12 mouse cellular contexts compared by ENCODE assay signal in the genomic region with DNA sequence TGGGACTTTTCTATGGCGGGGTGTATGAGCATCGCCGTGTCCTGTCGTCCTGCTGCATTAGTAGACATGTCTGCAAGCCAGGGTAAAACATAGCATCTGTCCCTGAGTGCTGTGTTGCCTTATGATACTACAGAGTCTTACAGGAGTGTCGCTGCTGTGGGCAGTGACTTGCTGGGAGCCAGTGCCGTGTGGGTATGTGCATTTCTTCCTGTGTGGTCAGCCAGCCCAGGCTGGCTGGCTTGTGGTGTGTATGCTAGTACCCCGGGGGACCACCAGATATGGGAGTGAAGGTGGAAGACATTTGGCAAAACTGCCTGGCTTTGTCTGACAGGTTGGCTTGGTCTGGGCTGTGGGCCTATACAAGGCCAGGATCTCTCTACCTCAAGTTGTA. TPM values are rescaled to one million over a fixed set of nuclear protein-coding genes. Genes with fewer than 3 reads are reported as not detected.
DNase-seq lines count a peak whose midpoint lies in the region; ATAC-seq and TF ChIP-seq lines count a peak whose summit lies in the region.
"Had no signal": no experiment of that assay in that cellular context is flagged by ENCODE, and none has a peak within 500 bp of the region (broad histone marks: within the 10 kb centered on the region; RNA-seq: fewer than 3 reads in every experiment).

No protein-coding gene starts in this region.

- no peak for TF ChIP-seq POLR2A in kidney, adult 2 months (IDR thresholded peaks at IDR 0.05; ENCODE audit: low read depth, low read length)
- no peak for TF ChIP-seq POLR2A in ES-Bruce4 (IDR thresholded peaks at IDR 0.05; ENCODE audit: insufficient read depth, low read length)
- no peak for TF ChIP-seq POLR2A in myocyte (IDR thresholded peaks at IDR 0.05; ENCODE audit: insufficient read length, low read depth)

- DNase-seq in kidney, adult 2 months = no peak
- no peak for DNase-seq in right cerebral cortex, adult 2 months (ENCODE audit: low spot score in 2 of 2)
- DNase-seq in spleen, postnatal 14 days (ENCODE audit: low spot score in 2 of 2) = no peak
- DNase-seq in ovary, adult 18-20 months (ENCODE audit: low spot score) = no peak
- DNase-seq: cerebellum, adult 2 months; kidney, adult 8-10 months had no signal

- H3K4me2 ChIP-seq in kidney, embryonic 15.5 days = no peak overlapping the region
- H3K4me2 ChIP-seq in myocyte (ENCODE audit: low read depth) = peak overlapping the region; percentile 38
- H3K4me2 ChIP-seq: forebrain, embryonic 13.5 days had no signal

- TF ChIP-seq EP300 in ES-Bruce4 (IDR thresholded peaks at IDR 0.05; ENCODE audit: insufficient read depth, low read depth, low read length) = no peak

- no peak overlapping the region for H3ac ChIP-seq in myocyte (ENCODE audit: control insufficient read depth, insufficient read length)

- H3K4me3 ChIP-seq in kidney, adult 2 months (ENCODE audit: insufficient read depth, low read depth, low read length) = peak overlapping the region; percentile 36; the same call in 1 of the 2 replicates
- H3K4me3 ChIP-seq in kidney, embryonic 15.5 days (replicated peaks) = no peak overlapping the region
- H3K4me3 ChIP-seq in ES-Bruce4 (ENCODE audit: low read depth, low read length) = peak overlapping the region; percentile 55
- no peak overlapping the region for H3K4me3 ChIP-seq in myocyte
- H3K4me3 ChIP-seq: forebrain, embryonic 13.5 days had no signal

- no peak for TF ChIP-seq CTCF in kidney, adult 2 months (conservative IDR thresholded peaks at IDR 0.05; ENCODE audit: insufficient read depth, insufficient read length, low read depth, low read length)
- TF ChIP-seq CTCF in ES-Bruce4 (IDR thresholded peaks at IDR 0.05; ENCODE audit: low read depth, low read length) = no peak

- no peaks in the 10 kb centered on the region for H3K9me3 ChIP-seq in kidney, embryonic 15.5 days (replicated peaks)
- H3K9me3 ChIP-seq in ES-Bruce4 (replicated peaks; ENCODE audit: control insufficient read depth, insufficient read depth, low read length, poor library complexity, severe bottlenecking) = no peaks in the 10 kb centered on the region

- H3K27ac ChIP-seq in kidney, adult 2 months (ENCODE audit: insufficient read depth, low read depth, low read length) = no peak overlapping the region
- H3K27ac ChIP-seq in kidney, embryonic 15.5 days = no peak overlapping the region
- H3K27ac ChIP-seq in ES-Bruce4 (ENCODE audit: insufficient read depth, low read length) = peak overlapping the region; percentile 42
- H3K27ac ChIP-seq: forebrain, embryonic 13.5 days had no signal

- peaks cover 4% of the 10 kb centered on the region; the same call in 1 of the 2 replicates for H3K4me1 ChIP-seq in kidney, adult 2 months (ENCODE audit: control insufficient read depth, insufficient read depth, low read length)
- H3K4me1 ChIP-seq in kidney, embryonic 15.5 days = no peaks in the 10 kb centered on the region
- peaks cover 7% of the 10 kb centered on the region for H3K4me1 ChIP-seq in ES-Bruce4 (ENCODE audit: control insufficient read depth, insufficient read depth, low read length)
- H3K4me1 ChIP-seq: forebrain, embryonic 13.5 days had no signal

- H3K79me2 ChIP-seq in myocyte (ENCODE audit: control insufficient read depth, insufficient read depth) = no peaks in the 10 kb centered on the region

- no peak for ATAC-seq in kidney, embryonic 15.5 days (replicated peaks; ENCODE audit: low FRiP score)
- peak; percentile 39; the same call in 1 of the 2 replicates for ATAC-seq in granulocyte monocyte progenitor cell, adult 5-6 weeks (replicated peaks; ENCODE audit: poor library complexity, severe bottlenecking)
- ATAC-seq: forebrain, embryonic 13.5 days had no signal

- H3K36me3 ChIP-seq in kidney, adult 2 months (ENCODE audit: control insufficient read depth, insufficient read depth, low read length) = no peaks in the 10 kb centered on the region
- H3K36me3 ChIP-seq in kidney, embryonic 15.5 days = peaks cover 37% of the 10 kb centered on the region
- H3K36me3 ChIP-seq in ES-Bruce4 (ENCODE audit: control insufficient read depth, insufficient read depth, low read length, poor library complexity, severe bottlenecking) = peaks cover 6% of the 10 kb centered on the region; the same call in 1 of the 2 replicates
- H3K36me3 ChIP-seq in myocyte (ENCODE audit: control insufficient read depth, insufficient read depth) = peaks cover 4% of the 10 kb centered on the region

- H3K9ac ChIP-seq in kidney, embryonic 15.5 days = no peak overlapping the region
- peak overlapping the region; percentile 17; the same call in 1 of the 2 replicates for H3K9ac ChIP-seq in ES-Bruce4 (ENCODE audit: low read depth, poor library complexity, severe bottlenecking)
- H3K9ac ChIP-seq: forebrain, embryonic 13.5 days had no signal

- no peaks in the 10 kb centered on the region for H3K27me3 ChIP-seq in kidney, adult 2 months (replicated peaks; ENCODE audit: control insufficient read depth, insufficient read depth, low read length)
- peaks cover 7% of the 10 kb centered on the region; the same call in 1 of the 2 replicates for H3K27me3 ChIP-seq in kidney, embryonic 15.5 days
- H3K27me3 ChIP-seq in ES-Bruce4 (ENCODE audit: control insufficient read depth, insufficient read depth, low read length, poor library complexity, severe bottlenecking) = no peaks in the 10 kb centered on the region
- peaks cover 1% of the 10 kb centered on the region for H3K27me3 ChIP-seq in myocyte (ENCODE audit: control insufficient read depth, insufficient read depth, insufficient read length)

- 68% methylated on average over 7 of the region's 7 CpGs for WGBS in kidney, adult 2 months
- WGBS in kidney, embryonic 15.5 days = 70% methylated on average over 7 of the region's 7 CpGs

TF ChIP-seq in myocyte, 11 proteins besides CTCF, POLR2A, EP300 and RAD21:
- no peak for TF ChIP-seq SRF (IDR thresholded peaks at IDR 0.05; ENCODE audit: control insufficient read depth, insufficient read length, low read depth)
- no peak for TF ChIP-seq MYOG (IDR thresholded peaks at IDR 0.05; ENCODE audit: control insufficient read depth in 1 of 3, insufficient read depth in 1 of 3, insufficient read length in 2 of 3, low read depth in 2 of 3)
- TF ChIP-seq TCF3 (IDR thresholded peaks at IDR 0.05; ENCODE audit: insufficient read length, low read depth) = no peak
- no peak for TF ChIP-seq MAX (IDR thresholded peaks at IDR 0.05; ENCODE audit: low read depth)
- no peak for TF ChIP-seq USF1 (IDR thresholded peaks at IDR 0.05; ENCODE audit: low read depth)
- no peak for TF ChIP-seq REST (IDR thresholded peaks at IDR 0.05; ENCODE audit: insufficient read depth, insufficient read length)
- TF ChIP-seq POLR2AphosphoS2 (IDR thresholded peaks at IDR 0.05; ENCODE audit: insufficient read length, low read depth) = no peak
- TF ChIP-seq MYOD1 (IDR thresholded peaks at IDR 0.05; ENCODE audit: control insufficient read depth in 1 of 3, insufficient read length in 2 of 3, low read depth in 2 of 3) = no peak
- TF ChIP-seq E2F4 (IDR thresholded peaks at IDR 0.05; ENCODE audit: insufficient read depth) = no peak
- TF ChIP-seq CEBPB (IDR thresholded peaks at IDR 0.05; ENCODE audit: insufficient read depth, poor library complexity, severe bottlenecking) = no peak
- TF ChIP-seq TCF12 (IDR thresholded peaks at IDR 0.05; ENCODE audit: insufficient read depth, poor library complexity, severe bottlenecking) = no peak

RNA-seq across cellular contexts. Expression of a gene that starts 0.5 kb away (rescaled TPM):
- polyA plus RNA-seq in kidney, adult 2 months (2012; rRNA removed) = 5.9 TPM in 2 replicates
- polyA plus RNA-seq in kidney, embryonic 15.5 days (2015; fragmentation: Nextera tagmentation; extraction: Ambion mirVana) = 0.96 and 1.8 TPM in 2 replicates
- polyA plus RNA-seq in ES-Bruce4 (2011; ENCODE audit: insufficient read depth, insufficient read length, low read depth, missing spikeins) (12.6 and 15.2 TPM in 2 replicates), myocyte (2012; fragmentation: generic; extraction: Trizol) (3.4 TPM)
- 1.8 and 6.1 TPM in 2 replicates for total RNA-seq in granulocyte monocyte progenitor cell, adult 5-6 weeks (2014; fragmentation: Nextera tagmentation)
- total RNA-seq in granulocyte monocyte progenitor cell, adult 5-6 weeks (2017) = 2.2 and 2.6 TPM in 2 replicates

RNA-seq across cellular contexts. Expression of a gene that starts 15.2 kb away (rescaled TPM):
- polyA plus RNA-seq in kidney, adult 2 months (2012; rRNA removed) = 70.6 and 80.4 TPM in 2 replicates
- polyA plus RNA-seq in kidney, embryonic 15.5 days (2015; fragmentation: Nextera tagmentation; extraction: Ambion mirVana) = 77.3 and 85.7 TPM in 2 replicates
- polyA plus RNA-seq in ES-Bruce4 (2011; ENCODE audit: insufficient read depth, insufficient read length, low read depth, missing spikeins) = 28.5 and 32.4 TPM in 2 replicates
- total RNA-seq in granulocyte monocyte progenitor cell, adult 5-6 weeks (2014; fragmentation: Nextera tagmentation) = 52.0 and 54.1 TPM in 2 replicates
- 16.0 and 20.0 TPM in 2 replicates for total RNA-seq in granulocyte monocyte progenitor cell, adult 5-6 weeks (2017)
- 66.9 TPM for polyA plus RNA-seq in myocyte (2012; fragmentation: generic; extraction: Trizol)

RNA-seq across cellular contexts. Expression of a gene that starts 21.8 kb away (rescaled TPM):
- polyA plus RNA-seq in kidney, adult 2 months (2012; rRNA removed) = 3.8 and 4.3 TPM in 2 replicates
- polyA plus RNA-seq in kidney, embryonic 15.5 days (2015; fragmentation: Nextera tagmentation; extraction: Ambion mirVana) = 4.0 and 4.3 TPM in 2 replicates
- polyA plus RNA-seq in ES-Bruce4 (2011; ENCODE audit: insufficient read depth, insufficient read length, low read depth, missing spikeins) (3.8 TPM in 2 replicates), myocyte (2012; fragmentation: generic; extraction: Trizol) (4.6 TPM)
- 0.19 and 2.0 TPM in 2 replicates for total RNA-seq in granulocyte monocyte progenitor cell, adult 5-6 weeks (2014; fragmentation: Nextera tagmentation)
- total RNA-seq in granulocyte monocyte progenitor cell, adult 5-6 weeks (2017) = 3.7 and 4.1 TPM in 2 replicates

RNA-seq across cellular contexts. Expression of a gene that starts 50.0 kb away (rescaled TPM):
- polyA plus RNA-seq in kidney, adult 2 months (2012; rRNA removed) = 0.39 and 0.53 TPM in 2 replicates
- 0.09 and 0.12 TPM in 2 replicates for polyA plus RNA-seq in kidney, embryonic 15.5 days (2015; fragmentation: Nextera tagmentation; extraction: Ambion mirVana)
- 0.26 and 0.52 TPM in 2 replicates for polyA plus RNA-seq in ES-Bruce4 (2011; ENCODE audit: insufficient read depth, insufficient read length, low read depth, missing spikeins)
- not detected in 2 replicates for total RNA-seq in granulocyte monocyte progenitor cell, adult 5-6 weeks (2014; fragmentation: Nextera tagmentation)
- 0.36 TPM in 1 of 2 replicates, not detected in the other for total RNA-seq in granulocyte monocyte progenitor cell, adult 5-6 weeks (2017)
- 0.40 TPM for polyA plus RNA-seq in myocyte (2012; fragmentation: generic; extraction: Trizol)
- total RNA-seq: gastrocnemius, postnatal 4 days had no signal

RNA-seq across cellular contexts. Expression of a gene that starts 50.4 kb away (rescaled TPM):
- 15.3 and 17.7 TPM in 2 replicates for polyA plus RNA-seq in kidney, adult 2 months (2012; rRNA removed)
- 7.8 and 8.2 TPM in 2 replicates for polyA plus RNA-seq in kidney, embryonic 15.5 days (2015; fragmentation: Nextera tagmentation; extraction: Ambion mirVana)
- 9.6 and 12.4 TPM in 2 replicates for polyA plus RNA-seq in ES-Bruce4 (2011; ENCODE audit: insufficient read depth, insufficient read length, low read depth, missing spikeins)
- total RNA-seq in granulocyte monocyte progenitor cell, adult 5-6 weeks (2014; fragmentation: Nextera tagmentation) = not detected in 2 replicates
- total RNA-seq in granulocyte monocyte progenitor cell, adult 5-6 weeks (2017) = not detected in 2 replicates
- 0.22 TPM for polyA plus RNA-seq in myocyte (2012; fragmentation: generic; extraction: Trizol)

Comparison
In these comparisons a context has a peak if more than half of its experiments do, and no peak if none do; other contexts are left out.
1. H3K4me3 ChIP-seq: peak in kidney, adult 2 months (single experiment) and ES-Bruce4 (single experiment); none in kidney, embryonic 15.5 days (single experiment) and myocyte (single experiment).